Mouse (Mus musculus) CH12.LX (cell line): Measurements from ENCODE around the gene Nop16. TPM values are rescaled to one million over a fixed set of nuclear protein-coding genes. Genes with fewer than 3 reads are reported as not detected.

Experiments used
- DNase-seq: peaks from one replicate; pipeline ENCODE4 v3.0.0-alpha.2; 2013; ENCODE audit errors: extremely low read depth
- H3K27ac ChIP-seq: 2 replicates; pipeline ENCODE4 v1.5.1; 2012; ENCODE audit warnings: low read depth, mild to moderate bottlenecking, control low read depth, moderate library complexity; ENCODE audit not compliant: insufficient read depth
- H3K27me3 ChIP-seq: replicated peaks from 2 replicates; pipeline ENCODE3; 2012; ENCODE audit warnings: inconsistent platforms
- H3K36me3 ChIP-seq, 2 experiments: replicated peaks in 1 of 2; 2 replicates each; pipeline versions ENCODE3 to v1.6.1; 2012; ENCODE audit warnings: inconsistent platforms in 1 of 2, low read length in 1 of 2, mild to moderate bottlenecking in 1 of 2, mixed read lengths in 1 of 2, moderate library complexity in 1 of 2; ENCODE audit not compliant: control insufficient read depth in 1 of 2, insufficient read depth in 1 of 2
- H3K4me1 ChIP-seq, 2 experiments: 2 replicates each; pipeline ENCODE4 v1.6.1; 2012; ENCODE audit warnings: inconsistent platforms in 1 of 2, moderate library complexity in 1 of 2; ENCODE audit not compliant: insufficient read depth in 2 of 2, control insufficient read depth in 1 of 2
- H3K4me2 ChIP-seq: 2 replicates; pipeline ENCODE4 v1.6.1; 2012; ENCODE audit warnings: low read depth, mild to moderate bottlenecking, control low read depth; ENCODE audit not compliant: poor library complexity, insufficient read depth, severe bottlenecking
- H3K4me3 ChIP-seq, 3 experiments: fragments of 150-350 bp in 1 of 3; sonication (generic) in 1 of 3; replicated peaks in 1 of 3; 2 replicates each; pipeline versions ENCODE3 to v1.5.1; 2011 to 2012; ENCODE audit warnings: low read depth in 2 of 3, low read length in 2 of 3, mild to moderate bottlenecking in 2 of 3, moderate library complexity in 2 of 3, control low read depth in 1 of 3, improper control_type of control experiment in 1 of 3, inconsistent platforms in 1 of 3, mixed read lengths in 1 of 3; ENCODE audit not compliant: poor library complexity in 1 of 3
- H3K79me2 ChIP-seq: replicated peaks from 2 replicates; pipeline ENCODE4 v1.6.1; 2012; ENCODE audit warnings: mild to moderate bottlenecking, moderate library complexity; ENCODE audit not compliant: control insufficient read depth, poor library complexity, insufficient read depth, severe bottlenecking; ENCODE audit errors: extremely low read depth
- H3K9ac ChIP-seq: 2 replicates; pipeline ENCODE4 v1.6.1; 2012; ENCODE audit warnings: low read depth, mild to moderate bottlenecking, control low read depth, moderate library complexity; ENCODE audit not compliant: insufficient read depth
- H3K9me3 ChIP-seq: replicated peaks from 2 replicates; pipeline ENCODE3; 2012; ENCODE audit warnings: low read length, inconsistent platforms, mixed read lengths
- BHLHE40 ChIP-seq: IDR thresholded peaks from 2 replicates; pipeline ENCODE4 v1.6.1; 2011; ENCODE audit warnings: mild to moderate bottlenecking, low read depth, low read length, improper control_type of control experiment
- CHD1 ChIP-seq: IDR thresholded peaks from 2 replicates; pipeline ENCODE4 v1.6.1; 2012; ENCODE audit warnings: low read depth, low read length, improper control_type of control experiment, inconsistent platforms
- CHD2 ChIP-seq: IDR thresholded peaks from 2 replicates; pipeline ENCODE4 v1.6.1; 2011; ENCODE audit warnings: low read length, improper control_type of control experiment
- E2F4 ChIP-seq: IDR thresholded peaks from 2 replicates; pipeline ENCODE4 v1.6.1; 2011; ENCODE audit warnings: low read depth, low read length, improper control_type of control experiment; ENCODE audit not compliant: insufficient replicate concordance
- ETS1 ChIP-seq: conservative IDR thresholded peaks from 2 replicates; pipeline ENCODE4 v1.6.1; 2012; ENCODE audit warnings: low read depth, mild to moderate bottlenecking, inconsistent platforms, low read length, improper control_type of control experiment, moderate library complexity
- GABPA ChIP-seq: IDR thresholded peaks from 2 replicates; pipeline ENCODE4 v1.6.1; 2012; ENCODE audit warnings: low read depth, low read length, improper control_type of control experiment, inconsistent platforms; ENCODE audit not compliant: insufficient replicate concordance
- IRF4 ChIP-seq: IDR thresholded peaks from 2 replicates; pipeline ENCODE4 v1.6.1; 2014; ENCODE audit warnings: low read depth, mild to moderate bottlenecking, inconsistent platforms, low read length, improper control_type of control experiment
- JUN ChIP-seq: IDR thresholded peaks from 2 replicates; pipeline ENCODE4 v1.6.1; 2011; ENCODE audit warnings: low read depth, mild to moderate bottlenecking, low read length, improper control_type of control experiment, moderate library complexity; ENCODE audit not compliant: insufficient read depth
- JUND ChIP-seq: conservative IDR thresholded peaks from 2 replicates; pipeline ENCODE4 v1.6.1; 2011; ENCODE audit warnings: low read depth, low read length, improper control_type of control experiment
- MAX ChIP-seq: IDR thresholded peaks from 2 replicates; pipeline ENCODE4 v1.6.1; 2011; ENCODE audit warnings: low read length, improper control_type of control experiment
- MAZ ChIP-seq: IDR thresholded peaks from 2 replicates; pipeline ENCODE4 v1.6.1; 2012; ENCODE audit warnings: low read depth, mild to moderate bottlenecking, inconsistent platforms, low read length, improper control_type of control experiment, moderate library complexity
- MEF2A ChIP-seq: IDR thresholded peaks from 2 replicates; pipeline ENCODE4 v1.6.1; 2014; ENCODE audit warnings: low read depth, mild to moderate bottlenecking, inconsistent platforms, low read length, improper control_type of control experiment, borderline replicate concordance
- MXI1 ChIP-seq: IDR thresholded peaks from 2 replicates; pipeline ENCODE4 v1.6.1; 2011; ENCODE audit warnings: mild to moderate bottlenecking, low read depth, low read length, improper control_type of control experiment
- MYC ChIP-seq: IDR thresholded peaks from 2 replicates; pipeline ENCODE4 v1.6.1; 2011; ENCODE audit warnings: low read depth, mild to moderate bottlenecking, improper control_type of control experiment, low read length
- PAX5 ChIP-seq: IDR thresholded peaks from 2 replicates; pipeline ENCODE4 v1.6.1; 2012; ENCODE audit warnings: low read length, inconsistent platforms, mixed read lengths
- RAD21 ChIP-seq: IDR thresholded peaks from 2 replicates; pipeline ENCODE4 v1.6.1; 2011; ENCODE audit warnings: low read depth, mild to moderate bottlenecking, low read length, improper control_type of control experiment, moderate library complexity
- SMC3 ChIP-seq: IDR thresholded peaks from 2 replicates; pipeline ENCODE4 v1.6.1; 2011; ENCODE audit warnings: low read depth, low read length, improper control_type of control experiment
- TBP ChIP-seq: conservative IDR thresholded peaks from 2 replicates; pipeline ENCODE4 v1.6.1; 2011; ENCODE audit warnings: low read depth, low read length, improper control_type of control experiment
- UBTF ChIP-seq: IDR thresholded peaks from 2 replicates; pipeline ENCODE4 v1.6.1; 2012; ENCODE audit warnings: low read depth, mild to moderate bottlenecking, inconsistent platforms, low read length, improper control_type of control experiment, moderate library complexity
- ZC3H11A ChIP-seq: IDR thresholded peaks from 2 replicates; pipeline ENCODE4 v1.6.1; 2012; ENCODE audit warnings: low read depth, mild to moderate bottlenecking, inconsistent platforms, low read length, improper control_type of control experiment
- ZKSCAN1 ChIP-seq: IDR thresholded peaks from 2 replicates; pipeline ENCODE4 v1.6.1; 2012; ENCODE audit warnings: low read depth, inconsistent platforms, low read length, improper control_type of control experiment, borderline replicate concordance
- ZMIZ1 ChIP-seq: IDR thresholded peaks from 2 replicates; pipeline ENCODE4 v1.6.1; 2012; ENCODE audit warnings: low read depth, mild to moderate bottlenecking, inconsistent platforms, low read length, improper control_type of control experiment
- ZNF384 ChIP-seq: IDR thresholded peaks from 2 replicates; pipeline ENCODE4 v1.6.1; 2012; ENCODE audit warnings: low read depth, low read length, improper control_type of control experiment, inconsistent platforms
- dilution Hi-C: fragments of 300-500 bp; cut with MboI; formaldehyde crosslinking; loops from 2 replicates; pipeline ENCODE4 v1.14.3; 2020; ENCODE audit warnings: low sequenced_read_pairs; ENCODE audit not compliant: extremely low pct_unique_long_range_greater_than_20kb, extremely low pct_ligation_motif_present
- in situ Hi-C: fragments of 300-500 bp; cut with MboI; formaldehyde crosslinking; loops from 3 replicates; pipeline ENCODE4 v1.14.3; 2019; ENCODE audit warnings: low sequenced_read_pairs, low pct_ligation_motif_present, low pct_unique_long_range_greater_than_20kb, mixed read lengths
- polyA plus RNA-seq: library from polyadenylated mRNA; unstranded; fragments of >175 nt; gene quantifications from 2 replicates; pipeline ENCODE4 v1.2.1, GENCODE M21; 2012; ENCODE audit warnings: low read depth; ENCODE audit not compliant: insufficient read length
- total RNA-seq, 2 experiments: library from RNA; depleted of rRNA; stranded (reverse); fragments of 300-350 nt in 1 of 2; fragments of >200 nt in 1 of 2; gene quantifications; 2 replicates each; pipeline ENCODE4 v1.2.3; 2012 to 2014

Gene Nop16
- total and polyA plus RNA-seq, 3 experiments, result 100 to 187 (median 127) TPM

DNA sequence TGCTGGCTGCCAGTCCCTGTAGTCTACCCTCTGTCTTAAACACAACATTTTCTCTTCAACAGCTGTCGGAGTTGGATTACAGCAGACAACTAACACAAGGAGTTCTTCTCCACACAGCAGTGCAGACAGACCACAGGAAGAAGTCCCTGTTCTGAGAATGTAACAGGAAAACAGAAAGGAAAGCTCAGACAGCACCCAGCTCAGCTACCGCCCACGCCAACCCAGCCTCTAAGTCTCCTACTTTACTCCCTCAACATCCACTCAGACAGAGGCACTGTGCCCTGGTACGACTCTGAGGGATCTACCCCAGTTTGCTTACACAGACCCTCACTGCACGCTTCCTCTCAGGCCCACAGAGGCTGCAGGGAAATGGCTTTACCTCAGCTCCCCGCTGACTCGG lies 29.3 kb downstream of the Nop16 start:
- dilution Hi-C loops, result no loop called here
- TF ChIP-seq RAD21 (no peak), ZC3H11A (no peak), CHD1 (no peak), MAZ (no peak), MYC (no peak), IRF4 (no peak), E2F4 (no peak), JUN (no peak), ZNF384 (no peak), ZKSCAN1 (no peak)
- Histone ChIP-seq H3K4me3 (no peak overlapping the region), H3K36me3 (peaks cover 59 to 75% of the 10 kb centered on the region in 2 experiments), H3K9me3 (no peaks in the 10 kb centered on the region), H3K27me3 (no peaks in the 10 kb centered on the region), H3K4me1 (peaks cover 2 to 17% of the 10 kb centered on the region in 2 experiments), H3K4me2 (no peak overlapping the region), H3K79me2 (peaks cover 17% of the 10 kb centered on the region), H3K9ac (no peak overlapping the region), H3K27ac (no peak overlapping the region)
- no peak for DNase-seq
- in situ Hi-C loops, result no loop called here

DNA sequence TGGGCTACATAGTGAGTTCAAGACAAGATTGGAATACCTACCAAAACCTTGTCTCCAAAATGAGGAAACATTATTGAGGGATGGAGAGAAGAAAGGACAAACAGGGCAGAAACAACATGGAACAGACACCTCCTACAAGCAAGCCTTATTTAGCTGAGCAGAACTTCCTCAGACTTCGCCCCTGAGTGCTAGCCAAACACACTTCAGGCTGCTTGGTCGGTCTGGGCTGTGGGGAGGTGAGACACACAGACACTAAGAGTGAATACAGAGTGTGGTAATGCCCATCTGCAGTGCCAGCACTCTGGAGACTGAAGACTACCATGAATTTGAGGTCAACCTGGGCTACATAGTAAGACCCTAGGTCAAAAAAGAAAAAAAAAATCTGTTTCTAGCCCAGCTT lies 30.2 kb downstream of the Nop16 start:
- H3K4me3 ChIP-seq, result no peak overlapping the region
- H3K36me3 ChIP-seq, result peaks cover 64 to 82% of the 10 kb centered on the region in 2 experiments
- H3K9me3 ChIP-seq, result no peaks in the 10 kb centered on the region
- no peak overlapping the region for H3K4me2 ChIP-seq
- no peaks in the 10 kb centered on the region for H3K27me3 ChIP-seq
- peaks cover 15% of the 10 kb centered on the region for H3K79me2 ChIP-seq
- no peak overlapping the region for H3K27ac ChIP-seq
- TF ChIP-seq BHLHE40, result no peak
- DNase-seq, result no peak
- H3K9ac ChIP-seq, result no peak overlapping the region
- peaks cover 2 to 13% of the 10 kb centered on the region in 2 experiments for H3K4me1 ChIP-seq
- in situ Hi-C loops (no loop called here), dilution Hi-C loops (no loop called here)

DNA sequence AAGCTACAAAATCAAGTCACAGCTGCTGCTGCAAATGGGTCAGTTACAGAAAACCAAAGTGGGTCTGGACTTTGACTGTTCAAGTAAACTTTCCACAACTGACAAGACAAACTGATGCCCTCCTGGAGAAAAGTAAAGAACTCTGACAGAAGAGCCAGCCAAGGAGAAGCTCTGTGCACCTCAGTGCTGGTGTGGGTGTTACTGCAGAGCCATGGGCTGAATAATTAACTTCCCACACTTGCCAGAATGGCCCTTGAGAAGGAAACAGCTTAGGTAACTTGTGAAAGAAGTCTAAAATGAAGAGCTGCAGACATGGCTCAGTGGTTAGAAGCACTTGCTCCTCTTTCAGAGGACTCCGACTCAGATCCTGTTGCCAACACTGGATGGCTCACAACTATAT lies 32.2 kb downstream of the Nop16 start:
- Histone ChIP-seq H3K4me3 (no peak overlapping the region), H3K4me1 (peaks cover 0 to 4% of the 10 kb centered on the region in 2 experiments; a peak in 1 of 4 replicates), H3K4me2 (no peak overlapping the region), H3K27me3 (no peaks in the 10 kb centered on the region), H3K36me3 (peaks cover 76 to 92% of the 10 kb centered on the region in 2 experiments), H3K79me2 (peaks cover 2% of the 10 kb centered on the region; the same call in 1 of the 2 replicates), H3K9me3 (no peaks in the 10 kb centered on the region), H3K9ac (no peak overlapping the region), H3K27ac (no peak overlapping the region)
- DNase-seq, result no peak
- TF ChIP-seq ZC3H11A (no peak), ZNF384 (no peak), SMC3 (no peak), MXI1 (no peak), MAZ (no peak), MAX (no peak), UBTF (no peak), CHD2 (no peak), GABPA (no peak), MEF2A (no peak), TBP (no peak), JUND (no peak), ETS1 (no peak), PAX5 (no peak), MYC (no peak), ZMIZ1 (no peak)
- in situ Hi-C loops, result no loop called here
- dilution Hi-C loops, result no loop called here
